9 mouse cellular contexts compared by ENCODE assay signal in the genomic region with DNA sequence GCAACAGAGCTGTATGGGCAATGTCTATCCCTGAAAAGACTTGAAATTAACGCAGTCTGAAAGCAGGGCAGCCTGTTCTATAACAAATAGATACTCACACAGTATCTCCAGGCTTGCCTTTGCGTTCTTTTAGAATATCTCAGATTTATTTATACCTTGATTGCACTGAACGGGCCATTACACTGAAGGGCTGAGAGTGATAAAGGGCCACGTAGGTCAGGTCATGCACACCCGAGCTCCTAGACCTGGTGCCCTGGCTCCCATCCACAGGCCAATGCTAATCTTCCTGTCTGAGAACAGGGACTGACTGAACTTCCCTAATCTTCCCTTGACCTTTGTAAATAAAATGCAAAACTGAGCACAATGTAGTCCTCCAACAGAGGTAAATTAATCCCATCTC.
DNase-seq lines count a peak whose midpoint lies in the region; ATAC-seq and TF ChIP-seq lines count a peak whose summit lies in the region.
"Had no signal": no experiment of that assay in that cellular context is flagged by ENCODE, and none has a peak within 500 bp of the region (broad histone marks: within the 10 kb centered on the region; RNA-seq: fewer than 3 reads in every experiment).

No protein-coding gene starts in this region.

- intact Hi-C loops in heart, postnatal 14 days (cut with DNase I) = loop anchor here (10.0 kb wide), 1 partner anchor 347 kb away; the partner anchor contains the start of gene Ptgr1

- no peaks in the 10 kb centered on the region for H3K27me3 ChIP-seq in heart, postnatal 0 days (ENCODE audit: control insufficient read depth, insufficient read depth, low read length)
- H3K27me3 ChIP-seq in CH12.LX (replicated peaks) = no peaks in the 10 kb centered on the region
- H3K27me3 ChIP-seq in liver, embryonic 15.5 days = no peaks in the 10 kb centered on the region
- H3K27me3 ChIP-seq in midbrain, embryonic 15.5 days (replicated peaks) = no peaks in the 10 kb centered on the region

- 37% methylated on average over 5 of the region's 5 CpGs for WGBS in heart, postnatal 0 days
- 49% methylated on average over 5 of the region's 5 CpGs for WGBS in liver, embryonic 15.5 days (ENCODE audit: insufficient replicate concordance)
- 68% methylated on average over 5 of the region's 5 CpGs for WGBS in midbrain, embryonic 15.5 days

- no peak overlapping the region for H3K4me3 ChIP-seq in heart, postnatal 0 days (ENCODE audit: low read depth, low read length)
- H3K4me3 ChIP-seq in CH12.LX (replicated peaks in 1 of 3; ENCODE audit: low read depth in 2 of 3, low read length in 2 of 3, poor library complexity in 1 of 3) = no peak overlapping the region
- H3K4me3 ChIP-seq in brown adipose tissue, adult 24 weeks (ENCODE audit: insufficient read depth, low read depth, low read length) = no peak overlapping the region
- H3K4me3 ChIP-seq in liver, embryonic 15.5 days (replicated peaks) = no peak overlapping the region
- H3K4me3 ChIP-seq in midbrain, embryonic 15.5 days = no peak overlapping the region
- H3K4me3 ChIP-seq: left cerebral cortex, adult 2 months had no signal

- TF ChIP-seq RAD21 in CH12.LX (IDR thresholded peaks at IDR 0.05; ENCODE audit: low read depth, low read length) = no peak

- H3K4me1 ChIP-seq in heart, postnatal 0 days (ENCODE audit: control insufficient read depth, insufficient read depth) = peaks cover 33% of the 10 kb centered on the region
- peaks cover 11 to 63% of the 10 kb centered on the region in 2 experiments for H3K4me1 ChIP-seq in CH12.LX (ENCODE audit: control insufficient read depth in 1 of 2, insufficient read depth in 2 of 2)
- H3K4me1 ChIP-seq in brown adipose tissue, adult 24 weeks (ENCODE audit: control insufficient read depth, insufficient read depth, insufficient read length, low read length) = peaks cover 27% of the 10 kb centered on the region
- peaks cover 26% of the 10 kb centered on the region for H3K4me1 ChIP-seq in liver, embryonic 15.5 days (replicated peaks)
- H3K4me1 ChIP-seq in midbrain, embryonic 15.5 days = peaks cover 4% of the 10 kb centered on the region; the same call in 1 of the 2 replicates

- H3K9ac ChIP-seq in heart, postnatal 0 days (replicated peaks; ENCODE audit: low read depth, low read length) = no peak overlapping the region
- no peak overlapping the region for H3K9ac ChIP-seq in CH12.LX (ENCODE audit: insufficient read depth, low read depth)
- no peak overlapping the region for H3K9ac ChIP-seq in liver, embryonic 15.5 days
- no peak overlapping the region for H3K9ac ChIP-seq in midbrain, embryonic 15.5 days

- dilution Hi-C loops in CH12.LX (cut with MboI; ENCODE audit: extremely low pct_ligation_motif_present, extremely low pct_unique_long_range_greater_than_20kb, low sequenced_read_pairs) = no loop called here

- no peaks in the 10 kb centered on the region for H3K9me3 ChIP-seq in heart, postnatal 0 days (replicated peaks; ENCODE audit: control insufficient read depth, low read length)
- no peaks in the 10 kb centered on the region for H3K9me3 ChIP-seq in CH12.LX (replicated peaks; ENCODE audit: low read length)
- no peaks in the 10 kb centered on the region for H3K9me3 ChIP-seq in liver, embryonic 15.5 days (replicated peaks)
- H3K9me3 ChIP-seq in midbrain, embryonic 15.5 days = no peaks in the 10 kb centered on the region

- H3K4me2 ChIP-seq in heart, postnatal 0 days (ENCODE audit: low read depth, low read length) = no peak overlapping the region
- H3K4me2 ChIP-seq in CH12.LX (ENCODE audit: insufficient read depth, low read depth, poor library complexity, severe bottlenecking) = no peak overlapping the region
- no peak overlapping the region for H3K4me2 ChIP-seq in liver, embryonic 15.5 days
- H3K4me2 ChIP-seq in midbrain, embryonic 15.5 days = no peak overlapping the region

- no peak for ATAC-seq in heart, postnatal 0 days (ENCODE audit: insufficient read depth, low read depth)
- no peak for ATAC-seq in liver, embryonic 15.5 days (ENCODE audit: insufficient read depth)
- no peak for ATAC-seq in midbrain, embryonic 15.5 days (replicated peaks)

- TF ChIP-seq POLR2A in CH12.LX (IDR thresholded peaks at IDR 0.05; ENCODE audit: low read depth, low read length) = no peak

- no peak for DNase-seq in heart, postnatal 0 days (ENCODE audit: low spot score)
- no peak for DNase-seq in heart, postnatal 14 days
- no peak for DNase-seq in CH12.LX (ENCODE audit: extremely low read depth)
- DNase-seq in embryo, embryonic 9.5 days (ENCODE audit: extremely low spot score) = no peak
- DNase-seq in thymus, adult 18-20 months = no peak

- H3K36me3 ChIP-seq in heart, postnatal 0 days (replicated peaks; ENCODE audit: control insufficient read depth, insufficient read depth, low read length) = no peaks in the 10 kb centered on the region
- no peaks in the 10 kb centered on the region for H3K36me3 ChIP-seq in CH12.LX (replicated peaks in 1 of 2; ENCODE audit: control insufficient read depth in 1 of 2, insufficient read depth in 1 of 2, low read length in 1 of 2)
- H3K36me3 ChIP-seq in liver, embryonic 15.5 days (replicated peaks) = peaks cover 32% of the 10 kb centered on the region; the same call in 1 of the 2 replicates
- H3K36me3 ChIP-seq in midbrain, embryonic 15.5 days (replicated peaks) = no peaks in the 10 kb centered on the region

- no peak for TF ChIP-seq CTCF in heart, postnatal 0 days (IDR thresholded peaks at IDR 0.05; ENCODE audit: low read depth)
- TF ChIP-seq CTCF in CH12.LX (conservative IDR thresholded peaks at IDR 0.05 in 1 of 2, IDR thresholded peaks at IDR 0.05 in 1 of 2; ENCODE audit: low read depth in 2 of 2, low read length in 2 of 2) = no peak

- H3K27ac ChIP-seq in heart, postnatal 0 days (ENCODE audit: low read depth) = peak overlapping the region; percentile 79
- peak overlapping the region; percentile 70; the same call in 1 of the 2 replicates for H3K27ac ChIP-seq in CH12.LX (ENCODE audit: insufficient read depth, low read depth)
- peak overlapping the region; percentile 87 for H3K27ac ChIP-seq in brown adipose tissue, adult 24 weeks (replicated peaks; ENCODE audit: low read depth, low read length)
- H3K27ac ChIP-seq in liver, embryonic 15.5 days (replicated peaks) = peak overlapping the region; percentile 79
- no peak overlapping the region for H3K27ac ChIP-seq in midbrain, embryonic 15.5 days
- H3K27ac ChIP-seq: left cerebral cortex, adult 2 months had no signal

- no peak for TF ChIP-seq EP300 in heart, postnatal 0 days (IDR thresholded peaks at IDR 0.05; ENCODE audit: low read depth)
- TF ChIP-seq EP300 in CH12.LX (IDR thresholded peaks at IDR 0.05; ENCODE audit: low read length) = no peak

- in situ Hi-C loops in CH12.LX (cut with MboI; ENCODE audit: low pct_ligation_motif_present, low pct_unique_long_range_greater_than_20kb, low sequenced_read_pairs) = loop anchor here (5.0 to 25.0 kb wide), 3 partner anchors 45 to 220 kb away; partner anchors contain the start of gene Ugcg

- H3K79me2 ChIP-seq in CH12.LX (replicated peaks; ENCODE audit: control insufficient read depth, extremely low read depth, insufficient read depth, poor library complexity, severe bottlenecking) = no peaks in the 10 kb centered on the region

TF ChIP-seq in CH12.LX, 34 proteins besides CTCF, POLR2A, EP300 and RAD21:
- TF ChIP-seq E2F4 (IDR thresholded peaks at IDR 0.05; ENCODE audit: insufficient replicate concordance, low read depth, low read length) (no peak), USF2 (conservative IDR thresholded peaks at IDR 0.05; ENCODE audit: low read depth, low read length) (no peak), HCFC1 (IDR thresholded peaks at IDR 0.05; ENCODE audit: low read depth, low read length) (no peak), MEF2A (IDR thresholded peaks at IDR 0.05; ENCODE audit: borderline replicate concordance, low read depth, low read length) (no peak), CHD1 (IDR thresholded peaks at IDR 0.05; ENCODE audit: low read depth, low read length) (no peak), SMC3 (IDR thresholded peaks at IDR 0.05; ENCODE audit: low read depth, low read length) (no peak), ETS1 (conservative IDR thresholded peaks at IDR 0.05; ENCODE audit: low read depth, low read length) (no peak), POLR2AphosphoS2 (IDR thresholded peaks at IDR 0.05; ENCODE audit: low read depth, low read length) (no peak), PAX5 (IDR thresholded peaks at IDR 0.05; ENCODE audit: low read length) (no peak)
